ENCODE assay signal across 27 mouse cellular contexts in the genomic region with DNA sequence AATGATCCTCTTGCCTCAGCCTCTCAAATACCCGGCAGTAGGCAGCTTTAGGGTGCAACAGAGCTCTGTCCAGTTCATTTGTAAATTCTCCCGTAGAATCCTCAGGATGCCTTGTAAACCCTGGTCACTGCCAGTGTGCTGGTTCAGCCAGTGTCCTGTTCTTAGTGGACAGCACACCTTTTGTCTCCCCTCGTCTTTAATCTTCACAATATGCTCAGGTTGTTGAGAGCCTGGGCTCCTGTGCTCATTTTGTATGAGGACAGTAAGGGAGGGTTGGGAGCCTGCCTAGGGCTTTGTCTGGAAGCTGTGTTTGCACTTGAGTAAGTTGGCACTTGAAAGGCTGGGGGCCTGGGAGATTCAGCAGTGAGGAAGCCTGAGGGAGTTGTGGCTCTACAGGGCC. TPM values are rescaled to one million over a fixed set of nuclear protein-coding genes. Genes with fewer than 3 reads are reported as not detected.
A peak's percentile ranks its signal among the peaks of the same experiment; 100 is the strongest.
DNase-seq lines count a peak whose midpoint lies in the region; ATAC-seq and TF ChIP-seq lines count a peak whose summit lies in the region.
"Had no signal": no experiment of that assay in that cellular context is flagged by ENCODE, and none has a peak within 500 bp of the region (broad histone marks: within the 10 kb centered on the region; RNA-seq: fewer than 3 reads in every experiment).

No protein-coding gene starts in this region.

- 56% methylated on average over 3 of the region's 3 CpGs for WGBS in midbrain, postnatal 0 days
- 77% methylated on average over 3 of the region's 3 CpGs for WGBS in kidney, adult 2 months

- DNase-seq in retina, embryonic 14.5 days (ENCODE audit: low spot score) = peak; percentile 37
- DNase-seq in retina, postnatal 1 day = no peak
- DNase-seq in G1E (ENCODE audit: low spot score) (peak; percentile 38), NIH3T3 (ENCODE audit: low read depth) (peak; percentile 54)
- peak; percentile 37 for DNase-seq in forelimb bud, embryonic 11.5 days (ENCODE audit: low read depth, low spot score)
- no peak for DNase-seq in midbrain, postnatal 0 days (ENCODE audit: low spot score)
- DNase-seq in kidney, adult 2 months = no peak
- no peak for DNase-seq in adrenal gland, postnatal 14 days
- DNase-seq: adrenal gland, adult 8-10 months; adrenal gland, postnatal 25 days; B cell, adult 2 months; cerebellum, adult 11 months; cerebellum, adult 18-20 months; cerebellum, adult 8-10 months; cerebellum, adult 9-11 months; cerebellum, postnatal 14 days; cerebellum, postnatal 36 days; embryo, embryonic 11 days had no signal

- TF ChIP-seq CTCF in G1E (IDR thresholded peaks at IDR 0.05; ENCODE audit: low read depth, low read length) = no peak
- TF ChIP-seq CTCF in midbrain, postnatal 0 days (IDR thresholded peaks at IDR 0.05) = no peak
- TF ChIP-seq CTCF in kidney, adult 2 months (conservative IDR thresholded peaks at IDR 0.05; ENCODE audit: insufficient read depth, insufficient read length, low read depth, low read length) = no peak

- no peak overlapping the region for H3K9ac ChIP-seq in midbrain, postnatal 0 days (replicated peaks; ENCODE audit: low read length, poor library complexity, severe bottlenecking)
- H3K9ac ChIP-seq: embryonic facial prominence, embryonic 13.5 days; embryonic facial prominence, embryonic 15.5 days; forebrain, embryonic 12.5 days had no signal

- ATAC-seq in G1E (ENCODE audit: extremely low read depth, insufficient number of reproducible peaks, low FRiP score, poor library complexity, severe bottlenecking) = no peak
- ATAC-seq in midbrain, postnatal 0 days (ENCODE audit: low FRiP score) = no peak
- ATAC-seq: CD4-positive, CD25-positive, alpha-beta regulatory T cell, adult 4 months; forebrain, embryonic 14.5 days; forebrain, embryonic 16.5 days had no signal

- H3K4me1 ChIP-seq in G1E (ENCODE audit: insufficient read depth, low read depth, low read length) = peaks cover 7% of the 10 kb centered on the region; the same call in 1 of the 2 replicates
- peaks cover 4% of the 10 kb centered on the region for H3K4me1 ChIP-seq in midbrain, postnatal 0 days (ENCODE audit: insufficient read depth, low read length)
- H3K4me1 ChIP-seq in kidney, adult 2 months (ENCODE audit: control insufficient read depth, insufficient read depth, low read length) = no peaks in the 10 kb centered on the region; the same call in 1 of the 2 replicates

- H3K4me3 ChIP-seq in G1E (ENCODE audit: low read depth, low read length) = no peak overlapping the region
- no peak overlapping the region for H3K4me3 ChIP-seq in midbrain, postnatal 0 days (ENCODE audit: low read depth, low read length)
- H3K4me3 ChIP-seq in kidney, adult 2 months (ENCODE audit: insufficient read depth, low read depth, low read length) = no peak overlapping the region
- H3K4me3 ChIP-seq: embryonic facial prominence, embryonic 13.5 days; embryonic facial prominence, embryonic 15.5 days; erythroblast, embryonic 14.5 days; forebrain, embryonic 10.5 days; forebrain, embryonic 12.5 days had no signal

- no peaks in the 10 kb centered on the region for H3K36me3 ChIP-seq in G1E (replicated peaks)
- H3K36me3 ChIP-seq in midbrain, postnatal 0 days (ENCODE audit: insufficient read depth, low read length) = no peaks in the 10 kb centered on the region
- no peaks in the 10 kb centered on the region for H3K36me3 ChIP-seq in kidney, adult 2 months (ENCODE audit: control insufficient read depth, insufficient read depth, low read length)
- H3K36me3 ChIP-seq: embryonic facial prominence, embryonic 13.5 days; embryonic facial prominence, embryonic 15.5 days; forebrain, embryonic 10.5 days; forebrain, embryonic 12.5 days had no signal

- no peak overlapping the region for H3K27ac ChIP-seq in midbrain, postnatal 0 days (ENCODE audit: low read depth, low read length)
- no peak overlapping the region for H3K27ac ChIP-seq in kidney, adult 2 months (ENCODE audit: insufficient read depth, low read depth, low read length)
- H3K27ac ChIP-seq: embryonic facial prominence, embryonic 13.5 days; embryonic facial prominence, embryonic 15.5 days; forebrain, embryonic 10.5 days; forebrain, embryonic 12.5 days had no signal

- TF ChIP-seq POLR2A in kidney, adult 2 months (IDR thresholded peaks at IDR 0.05; ENCODE audit: low read depth, low read length) = no peak

- no peak overlapping the region for H3K4me2 ChIP-seq in midbrain, postnatal 0 days (ENCODE audit: low read depth, low read length, poor library complexity, severe bottlenecking)
- H3K4me2 ChIP-seq: embryonic facial prominence, embryonic 13.5 days; embryonic facial prominence, embryonic 15.5 days; forebrain, embryonic 12.5 days had no signal

- peaks cover 40% of the 10 kb centered on the region for H3K9me3 ChIP-seq in G1E (replicated peaks)
- no peaks in the 10 kb centered on the region for H3K9me3 ChIP-seq in midbrain, postnatal 0 days (ENCODE audit: low read length)
- H3K9me3 ChIP-seq: embryonic facial prominence, embryonic 13.5 days; embryonic facial prominence, embryonic 15.5 days; forebrain, embryonic 10.5 days; forebrain, embryonic 12.5 days had no signal

- H3K27me3 ChIP-seq in G1E (ENCODE audit: insufficient read depth, low read length) = no peaks in the 10 kb centered on the region; the same call in 1 of the 2 replicates
- H3K27me3 ChIP-seq in midbrain, postnatal 0 days (ENCODE audit: insufficient read depth, low read length) = no peaks in the 10 kb centered on the region
- H3K27me3 ChIP-seq in kidney, adult 2 months (replicated peaks; ENCODE audit: control insufficient read depth, insufficient read depth, low read length) = no peaks in the 10 kb centered on the region
- H3K27me3 ChIP-seq: CH12.LX; embryonic facial prominence, embryonic 13.5 days; embryonic facial prominence, embryonic 15.5 days had no signal

RNA-seq across cellular contexts. Expression of gene 1600014C10Rik, which starts 3.1 kb away (rescaled TPM):
- total RNA-seq in G1E (2014; fragmentation: Nextera tagmentation) (3.0 and 3.7 TPM in 2 replicates), G1E (2017) (12.3 and 15.0 TPM in 2 replicates)
- polyA plus RNA-seq in G1E (2012) = 6.3 and 6.7 TPM in 2 replicates
- 44.0 and 44.2 TPM in 2 replicates for total RNA-seq in midbrain, postnatal 0 days (2014; rRNA removed)
- polyA plus RNA-seq in midbrain, postnatal 0 days (2015; fragmentation: Nextera tagmentation; extraction: Ambion mirVana) = 30.3 and 35.2 TPM in 2 replicates
- 31.0 and 39.7 TPM in 2 replicates for polyA plus RNA-seq in kidney, adult 2 months (2012; rRNA removed)
- 36.1 and 50.2 TPM in 2 replicates for total RNA-seq in adrenal gland, postnatal 14 days (2021)
- polyA plus RNA-seq: erythroblast, embryonic 14.5 days had no signal

RNA-seq across cellular contexts. Expression of gene Plekhf1, which starts 47.9 kb away (rescaled TPM):
- total RNA-seq in G1E (2014; fragmentation: Nextera tagmentation) (0.24 and 0.60 TPM in 2 replicates), G1E (2017) (0.93 and 1.1 TPM in 2 replicates)
- polyA plus RNA-seq in G1E (2012) = 1.2 and 1.4 TPM in 2 replicates
- total RNA-seq in midbrain, postnatal 0 days (2014; rRNA removed) = 0.38 and 0.77 TPM in 2 replicates
- 0.46 and 0.58 TPM in 2 replicates for polyA plus RNA-seq in midbrain, postnatal 0 days (2015; fragmentation: Nextera tagmentation; extraction: Ambion mirVana)
- 6.3 and 6.4 TPM in 2 replicates for polyA plus RNA-seq in kidney, adult 2 months (2012; rRNA removed)
- total RNA-seq in adrenal gland, postnatal 14 days (2021) = 6.0 and 7.6 TPM in 2 replicates

Comparison
In these comparisons a context has a peak if more than half of its experiments do, and no peak if none do; other contexts are left out.
1. DNase-seq: peak in retina, embryonic 14.5 days (single experiment), G1E (single experiment), NIH3T3 (single experiment) and forelimb bud, embryonic 11.5 days (single experiment); none in retina, postnatal 1 day (single experiment), midbrain, postnatal 0 days (single experiment), kidney, adult 2 months (single experiment) and adrenal gland, postnatal 14 days (single experiment).